Mouse (Mus musculus): ENCODE measurements around the gene Lce3b.
A peak's percentile ranks its signal among the peaks of the same experiment; 100 is the strongest.

DNA sequence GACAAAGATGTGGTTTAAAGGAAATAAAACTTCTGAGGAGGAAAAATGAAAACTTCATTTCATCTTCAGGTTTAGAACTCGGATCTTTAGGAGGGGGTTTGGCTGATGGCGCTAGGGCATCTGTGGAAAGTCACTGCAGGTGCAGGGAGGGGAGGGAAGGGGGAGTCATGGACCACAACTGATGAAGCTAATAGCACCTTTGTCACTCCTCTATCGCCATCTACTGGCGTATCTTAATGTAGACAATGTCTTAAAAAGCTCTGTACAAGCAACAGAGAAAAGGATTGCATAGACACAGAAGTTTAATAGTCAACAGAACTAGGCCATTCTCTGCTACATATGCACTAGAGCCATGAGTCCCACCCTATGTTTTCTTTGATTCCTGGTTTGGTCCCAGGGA, 29.1 kb upstream of the Lce3b start:
- TF ChIP-seq CTCF (IDR thresholded peaks at IDR 0.05; ENCODE audit: low read depth) = peak; percentile 35
- no peak for TF ChIP-seq EP300 (IDR thresholded peaks at IDR 0.05; ENCODE audit: low read depth)

Measured in liver, postnatal 0 days (tissue).